Mouse (Mus musculus) lung, postnatal 36 days (tissue): ENCODE data around the gene Myh2.

ENCODE experiments used
- DNase-seq: peaks from one replicate; pipeline ENCODE4 v3.0.0; 2022; ENCODE audit warnings: mixed read lengths

The Myh2 gene

DNA sequence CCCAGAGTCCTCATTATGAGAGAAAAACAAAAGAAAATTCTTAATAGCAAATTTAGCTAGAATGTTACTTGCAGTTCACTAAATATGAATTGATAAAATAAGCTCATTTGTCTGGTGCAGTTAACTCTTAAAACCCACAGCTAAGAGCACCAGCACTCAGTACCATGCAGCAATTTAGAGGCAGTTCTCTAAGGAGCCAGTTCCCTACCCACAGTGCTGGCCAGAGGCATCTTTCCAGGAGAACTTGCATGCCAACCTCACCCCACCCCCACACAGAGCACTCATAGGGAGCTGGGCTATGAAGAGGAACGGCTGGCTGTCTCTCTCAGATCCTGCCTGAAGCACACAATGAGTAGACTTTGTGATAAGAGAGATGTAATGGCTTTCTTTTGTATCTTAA is 17.7 kb upstream of the Myh2 start:
- DNase-seq = peak; percentile 16

DNA sequence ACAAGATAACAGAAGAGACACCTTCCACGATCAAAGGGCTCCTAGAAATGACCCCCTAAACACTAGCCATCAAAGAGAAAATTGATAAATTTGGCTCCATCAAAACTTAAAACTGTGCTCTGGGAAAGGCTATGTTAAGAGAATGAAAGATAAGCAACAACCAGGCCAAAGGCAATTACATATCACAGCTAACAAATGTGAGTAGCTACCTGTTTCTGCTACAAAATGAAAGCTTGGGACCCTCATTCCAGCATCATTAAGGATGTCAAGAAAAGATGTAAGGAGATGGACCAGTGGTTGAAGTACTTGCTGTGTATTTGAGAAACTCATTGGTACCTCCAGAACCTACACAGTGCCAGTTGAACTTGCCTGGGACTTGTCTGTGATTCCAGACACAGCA is 17.0 kb upstream of the Myh2 start:
- DNase-seq = no peak

DNA sequence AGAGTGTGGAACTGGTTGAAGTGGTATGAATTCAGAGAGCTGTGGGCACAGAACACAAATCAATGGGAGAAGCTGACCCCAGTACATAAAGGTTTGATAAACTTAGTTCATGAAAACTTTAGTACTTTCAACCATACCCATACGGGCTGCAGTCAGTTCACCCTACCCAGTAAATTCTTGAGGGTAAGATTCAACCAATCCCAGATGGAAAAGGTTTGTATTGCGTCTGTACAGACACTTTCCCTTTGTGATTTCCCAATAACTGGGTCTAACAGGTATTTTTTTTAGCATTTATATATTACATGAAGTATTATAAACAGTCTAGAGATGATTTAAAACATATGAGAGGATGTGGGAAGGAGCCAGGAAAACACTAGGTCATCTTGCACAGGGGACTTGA is 15.2 kb upstream of the Myh2 start:
- no peak for DNase-seq

DNA sequence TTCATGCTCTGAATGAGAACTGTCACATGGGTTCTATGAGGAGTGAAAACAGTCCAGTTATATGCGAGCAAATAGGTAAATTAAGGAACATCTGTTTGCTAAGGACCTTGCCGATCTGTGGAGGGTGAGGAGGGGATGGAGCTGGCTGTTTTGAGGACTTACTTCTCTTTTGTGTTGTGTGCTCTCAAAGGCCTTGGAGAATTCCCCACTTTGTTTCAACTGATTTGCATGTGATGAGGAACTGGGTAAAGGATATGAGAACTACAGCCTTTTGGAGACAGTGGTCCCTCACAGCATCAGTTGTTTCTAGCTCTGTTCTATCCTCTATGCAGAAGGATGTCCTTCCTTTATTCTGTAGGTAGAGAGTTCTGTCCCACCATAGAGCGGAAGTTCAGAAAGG is 10.7 kb upstream of the Myh2 start:
- DNase-seq = no peak

DNA sequence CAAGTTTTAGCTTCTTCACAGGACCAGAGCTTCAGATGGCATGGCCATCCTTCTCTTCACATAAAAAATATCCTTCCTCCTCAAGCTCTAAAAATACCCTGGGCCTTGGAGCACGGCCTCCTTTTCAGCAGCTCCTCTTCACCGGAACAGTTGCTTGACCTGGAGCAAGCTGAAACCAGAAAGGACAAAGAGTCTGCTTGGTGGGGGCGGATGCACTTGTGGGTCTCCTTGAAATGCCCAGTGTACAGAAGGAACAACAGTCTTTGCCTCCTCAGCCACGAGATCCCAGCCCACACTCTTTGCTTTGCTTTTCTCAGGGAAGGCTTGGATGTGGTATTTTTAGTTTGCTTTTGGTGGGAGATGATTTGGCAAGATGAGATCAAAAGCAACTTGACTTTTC is 7.1 kb upstream of the Myh2 start:
- DNase-seq = no peak

DNA sequence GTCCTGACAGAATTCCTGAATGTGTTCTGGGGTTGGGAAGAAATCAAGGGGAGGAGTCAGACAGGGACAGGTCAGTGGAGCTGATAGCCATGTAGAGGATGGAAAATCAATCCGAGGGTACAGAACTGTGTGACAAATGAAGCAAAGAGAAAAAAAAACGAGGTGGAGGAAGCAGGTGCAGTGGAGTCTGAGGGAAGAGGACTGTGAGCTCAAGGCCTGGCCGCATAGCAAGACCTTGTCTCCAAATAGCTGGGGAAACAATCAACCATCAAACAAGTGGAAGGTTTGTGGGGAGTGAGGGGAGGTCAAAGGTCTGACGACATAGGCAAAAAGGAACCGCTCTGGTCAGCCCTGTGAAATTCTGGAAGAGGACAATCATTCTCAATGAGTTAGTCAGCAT is 6.0 kb upstream of the Myh2 start:
- no peak for DNase-seq

DNA sequence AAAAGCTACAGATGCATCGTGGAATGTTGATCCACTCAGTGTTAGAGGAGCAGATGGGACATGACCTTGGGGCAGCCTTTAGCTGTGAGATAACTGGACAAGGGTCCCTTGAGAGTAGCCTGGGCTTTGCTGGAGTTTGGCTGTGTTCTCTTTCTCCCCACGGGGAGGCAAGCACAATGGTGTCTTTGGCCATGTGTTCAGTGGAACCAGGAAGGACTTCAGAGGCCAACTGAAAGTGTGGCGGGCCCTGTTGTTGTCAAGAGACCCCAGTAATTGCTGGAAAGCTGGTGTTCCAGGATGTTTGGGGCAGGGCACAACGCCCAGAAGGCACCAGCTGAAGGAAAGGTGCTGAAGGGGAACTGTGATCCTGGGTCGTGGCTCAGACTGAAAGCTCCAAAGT is 1.5 kb upstream of the Myh2 start:
- DNase-seq = no peak

DNA sequence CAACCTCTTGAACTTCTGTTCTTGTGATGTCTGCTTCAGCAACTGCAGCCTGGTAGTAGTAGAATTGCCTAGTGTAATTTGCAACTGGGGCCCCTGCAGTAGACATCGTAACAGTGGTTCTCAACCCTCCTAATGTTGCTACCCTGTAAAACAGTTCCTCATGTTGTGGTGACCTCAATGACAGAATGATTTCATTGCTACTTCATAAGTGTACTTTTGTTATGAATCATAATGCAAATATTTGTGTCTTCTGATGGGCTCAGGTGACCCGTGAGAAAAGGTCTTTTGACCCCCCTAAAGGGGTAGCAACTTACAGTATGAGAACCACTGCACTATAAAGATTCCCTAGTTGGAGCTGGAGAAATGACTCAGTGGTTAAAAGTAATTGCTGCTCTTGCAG is 1.6 kb downstream of the Myh2 start:
- DNase-seq = no peak

DNA sequence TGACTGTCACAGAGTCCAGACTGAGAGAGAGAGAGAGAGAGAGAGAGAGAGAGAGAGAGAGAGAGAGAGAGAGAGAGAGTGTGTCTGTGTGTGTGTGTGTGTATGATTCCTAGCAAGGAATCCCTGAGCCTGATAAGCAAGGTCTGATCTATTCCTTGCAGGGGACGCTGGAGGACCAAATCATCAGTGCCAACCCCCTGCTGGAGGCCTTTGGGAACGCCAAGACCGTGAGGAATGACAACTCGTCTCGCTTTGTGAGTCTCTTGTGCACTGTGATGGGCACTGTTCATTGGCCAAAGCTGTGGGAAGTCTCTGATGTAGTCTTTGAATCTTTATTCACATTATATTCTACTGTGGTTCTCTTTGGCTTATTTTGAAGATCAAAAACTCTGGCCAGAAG is 5.5 kb downstream of the Myh2 start:
- DNase-seq = no peak

DNA sequence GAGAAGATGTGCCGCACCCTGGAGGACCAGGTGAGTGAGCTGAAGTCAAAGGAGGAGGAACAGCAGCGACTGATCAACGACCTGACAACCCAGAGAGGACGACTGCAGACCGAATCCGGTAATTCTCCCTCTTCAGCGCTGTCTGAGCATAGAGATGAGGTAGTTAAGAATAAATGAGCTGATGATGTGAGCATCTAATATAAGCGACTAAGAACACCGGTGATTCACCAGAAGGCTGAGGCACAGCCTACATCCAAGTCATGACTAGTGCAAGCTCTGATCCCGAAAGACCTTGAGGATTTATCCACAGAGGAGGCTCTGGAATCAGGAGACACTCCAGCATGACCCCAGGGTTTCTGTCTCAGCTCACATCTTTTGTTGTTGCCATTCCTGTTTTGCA is 19.5 kb downstream of the Myh2 start:
- no peak for DNase-seq

DNA sequence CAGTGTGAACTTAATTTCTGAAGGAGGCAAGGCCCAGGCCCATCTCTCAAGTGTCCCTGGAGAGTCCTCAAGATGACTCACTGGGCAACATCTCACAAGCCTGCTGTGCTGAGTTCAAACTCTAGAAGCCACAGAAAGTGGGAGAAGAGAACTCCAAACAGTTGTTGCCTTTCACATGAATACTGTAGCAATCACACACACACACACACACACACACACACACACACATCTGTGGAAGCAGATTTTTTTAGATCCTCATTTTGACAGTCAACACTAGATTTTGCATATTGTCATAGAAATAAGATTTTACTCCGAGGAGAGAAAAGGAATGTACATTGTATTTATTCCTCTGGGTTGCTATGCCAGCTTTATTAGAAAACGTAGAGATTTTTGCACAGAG is 20.0 kb downstream of the Myh2 start:
- DNase-seq = no peak

DNA sequence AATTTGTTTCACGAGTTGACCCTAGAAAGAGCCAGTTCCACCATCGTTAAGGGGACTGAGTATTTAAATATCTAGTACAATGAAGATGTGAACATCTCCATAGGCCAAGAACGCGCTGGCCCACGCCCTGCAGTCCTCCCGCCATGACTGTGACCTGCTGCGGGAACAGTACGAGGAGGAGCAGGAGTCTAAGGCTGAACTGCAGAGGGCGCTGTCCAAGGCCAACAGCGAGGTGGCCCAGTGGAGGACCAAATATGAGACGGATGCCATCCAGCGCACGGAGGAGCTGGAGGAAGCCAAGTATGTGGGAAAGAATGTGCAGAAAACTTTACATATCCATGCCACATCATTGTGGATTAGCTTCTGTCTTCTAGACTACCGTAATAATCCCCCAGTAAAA is 20.7 kb downstream of the Myh2 start:
- no peak for DNase-seq

DNA sequence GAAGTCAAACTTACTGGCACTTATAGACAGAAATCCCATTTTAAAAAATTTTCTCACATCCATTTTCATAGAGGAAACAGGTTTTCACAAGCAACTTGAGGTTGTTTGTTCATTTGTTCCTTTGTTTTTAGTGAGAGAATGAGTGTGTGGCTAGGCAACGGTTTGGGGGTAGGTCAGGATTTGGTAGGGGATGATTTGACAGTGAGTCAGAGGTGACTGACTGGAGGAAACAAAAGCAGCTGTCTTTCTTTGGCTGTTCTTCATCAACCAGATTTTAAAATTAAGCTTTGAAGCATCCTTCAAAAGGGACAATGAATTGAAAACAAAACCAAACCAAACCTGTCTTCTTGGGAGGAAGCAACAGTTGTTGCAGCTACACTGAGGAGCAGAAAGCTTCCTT is 28.5 kb downstream of the Myh2 start:
- no peak for DNase-seq

DNA sequence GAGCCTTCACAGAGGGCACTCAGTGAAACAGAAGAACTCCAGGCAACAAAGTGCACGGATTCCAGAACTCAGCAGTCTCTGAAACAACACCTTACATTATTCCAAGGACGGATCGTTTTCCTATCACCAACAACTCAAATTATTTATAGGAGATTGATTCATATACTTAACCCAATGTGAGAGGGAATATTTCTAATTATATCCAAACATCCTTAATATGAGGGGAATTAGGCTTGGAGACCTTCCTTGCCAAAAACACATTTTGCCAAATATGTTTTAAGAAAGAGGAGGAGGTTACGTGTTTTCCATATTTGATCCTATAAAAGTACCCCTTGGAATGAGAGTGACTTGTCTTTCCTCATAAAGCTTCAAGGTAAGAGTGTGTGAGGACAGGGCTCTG is 28.9 kb downstream of the Myh2 start, which contains the start of gene Myh1:
Gene Myh1, plus strand, starts transcription at position 301 of the 400 bp plus-strand sequence.
- no peak for DNase-seq

DNA sequence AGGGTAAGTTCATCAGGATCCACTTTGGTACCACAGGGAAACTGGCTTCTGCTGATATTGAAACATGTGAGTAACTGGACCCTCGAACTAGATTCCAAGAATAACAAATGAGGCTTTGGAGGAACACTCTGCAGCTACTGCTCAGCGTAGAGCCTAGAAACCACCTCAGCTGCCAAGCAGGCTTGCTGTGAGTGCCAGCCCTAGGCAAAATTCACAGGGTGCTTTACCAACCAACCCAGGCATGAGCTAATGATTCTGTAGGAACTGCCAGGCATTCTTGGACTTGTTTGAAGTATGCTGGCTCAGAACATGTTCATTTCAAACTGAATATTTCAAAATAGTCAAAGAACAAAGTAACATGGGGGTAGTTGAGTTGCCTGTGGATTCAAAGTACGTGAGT is 33.9 kb downstream of the Myh2 start:
- no peak for DNase-seq

DNA sequence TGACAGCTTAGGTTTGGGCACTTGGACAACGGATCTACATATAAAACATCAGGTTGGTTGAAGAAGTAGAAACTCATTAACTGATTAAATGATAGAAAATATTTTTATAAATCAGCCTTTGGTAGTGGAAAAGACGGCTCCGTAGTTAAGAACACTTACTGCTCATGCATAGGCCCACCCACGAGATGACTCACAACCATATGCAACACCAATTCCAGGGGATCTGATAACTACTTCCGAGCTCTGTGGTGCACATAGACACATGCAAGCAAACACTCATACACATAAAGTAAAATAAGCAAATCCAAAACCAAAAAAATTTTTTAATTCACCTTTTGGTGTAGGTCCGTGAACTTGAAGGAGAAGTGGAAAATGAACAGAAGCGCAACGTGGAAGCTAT is 51.0 kb downstream of the Myh2 start:
- DNase-seq = no peak

DNA sequence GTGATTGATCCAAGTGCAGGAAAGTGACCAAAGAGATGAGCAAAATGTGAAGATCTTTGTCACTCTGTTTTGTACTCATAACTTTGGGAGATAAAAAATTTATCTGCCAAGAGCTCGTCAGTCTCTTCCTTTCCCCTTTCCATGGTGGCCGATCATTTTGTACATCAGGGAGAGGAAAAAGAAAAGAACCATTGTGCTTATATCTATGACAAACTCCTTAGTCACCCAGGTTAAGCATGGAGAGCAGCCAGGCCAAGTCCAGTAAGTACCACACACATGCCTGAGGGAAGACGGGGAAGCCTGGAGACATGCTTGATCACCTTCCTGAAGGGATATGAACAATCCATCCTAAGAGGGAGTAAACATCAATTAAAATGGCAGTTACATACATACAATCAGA is 53.6 kb downstream of the Myh2 start:
- DNase-seq = no peak

DNA sequence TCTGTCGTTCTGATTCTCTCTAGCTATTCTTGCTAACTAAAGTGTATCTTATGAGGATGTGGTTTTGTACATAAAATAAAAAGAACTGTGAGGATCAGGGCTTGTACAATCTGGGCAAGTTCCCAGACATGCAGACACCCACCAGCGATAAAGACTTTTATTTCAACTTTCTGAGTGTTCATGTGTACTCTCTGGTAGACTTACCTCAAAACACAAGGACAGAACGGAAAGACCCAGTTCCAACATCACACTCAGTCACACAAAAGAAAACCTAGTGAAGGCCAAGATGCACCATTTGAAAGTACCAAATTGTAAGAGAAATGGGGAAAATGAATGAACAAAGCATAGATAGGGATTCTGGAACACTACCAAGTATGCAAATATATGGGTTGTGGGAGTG is 57.9 kb downstream of the Myh2 start:
- DNase-seq = no peak

DNA sequence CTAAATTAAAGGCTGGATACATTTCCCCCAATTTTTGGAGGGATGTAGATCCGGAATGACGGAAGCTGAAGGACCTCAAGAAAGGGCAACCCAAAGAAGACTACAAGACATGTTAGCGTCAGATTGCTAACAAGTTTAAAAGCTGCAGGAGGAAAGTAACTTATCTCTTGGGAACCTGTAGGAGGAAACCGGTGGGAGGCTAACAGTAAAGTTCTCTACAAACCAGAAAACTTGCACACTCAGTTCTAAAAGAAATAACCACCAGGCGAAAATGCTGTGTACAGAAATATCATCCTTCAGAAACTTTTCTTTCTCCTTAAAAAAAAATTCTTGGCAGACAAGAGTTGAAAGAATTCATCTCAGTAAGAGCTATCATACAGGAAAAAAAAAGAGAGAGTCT is 58.3 kb downstream of the Myh2 start:
- no peak for DNase-seq

DNA sequence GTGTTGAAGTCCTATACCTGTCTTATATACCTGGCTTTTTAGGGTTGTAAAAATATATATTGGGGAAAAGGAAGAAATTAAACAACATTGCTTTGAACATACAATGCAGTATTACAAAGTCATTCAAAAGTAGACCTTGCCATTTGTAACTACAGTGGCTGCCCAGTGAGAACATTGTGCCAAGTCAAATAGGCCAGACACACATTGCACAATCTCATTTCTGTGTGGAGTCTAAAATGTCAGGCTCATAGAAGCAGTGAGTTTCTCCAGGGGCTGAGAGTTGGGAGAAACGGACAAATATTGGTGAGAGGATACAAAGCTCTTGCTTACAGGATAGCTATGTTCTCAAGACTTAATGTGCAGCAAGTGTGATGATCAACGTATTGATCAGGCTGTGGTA is 59.1 kb downstream of the Myh2 start:
- peak; percentile 79 for DNase-seq

DNA sequence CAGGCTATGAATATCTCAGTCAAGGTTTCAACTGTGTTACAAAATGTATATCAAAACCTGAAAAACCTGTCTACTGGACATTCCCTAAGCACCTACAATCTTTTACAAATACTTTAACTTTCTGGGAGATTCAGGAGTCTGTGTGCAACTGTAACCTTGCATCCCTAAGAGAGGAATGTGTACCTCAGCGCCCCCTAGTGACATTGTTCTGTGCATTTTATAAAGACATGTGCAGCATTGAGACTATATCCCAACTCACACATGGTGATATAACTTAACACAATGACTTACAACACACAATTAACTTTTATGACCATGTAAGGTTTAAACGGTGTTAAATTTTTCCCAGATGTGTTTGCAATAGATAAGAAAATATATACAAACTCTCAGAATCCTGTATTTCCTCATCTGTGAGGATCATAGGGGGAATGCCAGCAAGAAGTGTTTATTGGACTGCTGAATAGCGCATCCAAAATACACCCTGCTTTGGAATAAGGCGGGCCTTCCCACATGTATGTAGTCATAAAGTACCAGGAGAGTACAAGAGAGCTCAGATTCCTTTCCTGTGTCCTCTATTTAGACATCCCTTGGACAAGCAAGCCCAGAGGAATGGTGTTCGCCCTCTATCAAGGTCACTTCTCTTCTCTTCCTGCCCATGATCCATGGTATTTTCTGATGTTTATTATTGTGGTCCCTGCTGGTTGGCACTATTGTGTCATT is 65.0 kb downstream of the Myh2 start:
- peak; percentile 81 for DNase-seq

DNA sequence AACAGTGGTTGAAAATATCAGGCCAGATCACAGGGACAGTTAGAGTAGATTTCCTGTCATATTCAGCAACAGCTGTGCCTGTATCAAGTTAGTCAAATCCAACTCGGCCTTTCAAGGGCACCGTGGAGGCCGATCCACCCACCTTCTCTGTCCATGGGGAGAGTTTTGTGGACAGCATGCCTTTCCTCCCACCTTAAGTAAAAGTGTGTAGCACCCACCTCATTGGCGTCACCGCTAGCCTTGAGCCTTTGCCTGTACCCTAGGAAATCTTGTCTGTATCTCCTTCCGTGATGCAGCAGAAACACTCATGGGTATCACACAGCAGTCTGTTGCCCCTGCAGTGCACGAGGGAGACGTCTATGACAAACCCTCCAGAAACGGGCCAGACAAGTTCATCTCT is 66.0 kb downstream of the Myh2 start:
- DNase-seq = no peak

DNA sequence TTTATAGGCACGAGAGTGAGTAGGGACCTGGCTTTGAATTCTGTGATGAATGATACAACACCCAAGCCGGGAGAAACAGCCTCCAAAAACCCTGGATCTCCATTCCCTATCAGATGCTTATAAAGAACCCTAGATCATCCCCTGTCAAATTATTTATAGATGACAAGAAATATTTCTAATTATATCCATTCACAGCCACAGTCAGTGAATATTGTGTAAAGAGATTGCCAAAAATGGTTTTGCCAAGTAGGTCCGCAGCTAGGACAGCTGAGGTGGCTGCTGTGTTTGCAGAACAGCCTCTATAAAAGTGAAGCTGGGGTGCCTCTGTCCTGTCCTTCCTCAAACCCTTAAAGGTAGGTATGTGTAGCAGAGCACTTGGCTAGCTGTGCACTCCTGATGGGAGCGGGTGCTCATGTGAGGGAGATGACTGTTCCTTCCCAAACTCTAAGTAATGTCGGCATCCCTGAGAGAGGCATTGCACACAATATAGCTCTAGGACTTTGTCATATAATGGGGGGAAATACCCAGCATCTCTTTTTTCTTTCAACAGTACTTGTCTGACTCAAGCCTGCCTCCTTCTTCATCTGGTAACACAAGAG is 66.8 kb downstream of the Myh2 start, which contains the start of gene Myh4:
Gene Myh4, plus strand, starts transcription at position 549 of the 599 bp plus-strand sequence.
- no peak for DNase-seq

DNA sequence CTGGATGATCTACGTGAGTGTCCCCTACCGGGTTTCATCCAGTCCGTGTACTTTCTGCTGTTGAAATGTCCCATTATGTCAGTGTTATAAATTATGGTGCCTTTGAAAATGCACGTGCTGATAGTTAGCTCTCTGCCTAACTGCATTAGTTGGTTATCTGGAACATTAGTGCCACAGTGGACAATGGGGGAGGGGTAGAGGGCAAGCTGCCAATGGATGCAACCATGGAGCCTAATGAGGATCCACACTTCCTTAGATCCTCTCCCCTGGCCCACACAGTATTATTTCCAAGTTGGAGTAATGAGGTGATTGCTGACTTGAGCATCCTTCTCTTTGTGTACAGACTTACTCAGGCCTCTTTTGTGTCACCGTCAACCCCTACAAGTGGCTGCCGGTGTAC is 70.2 kb downstream of the Myh2 start:
- DNase-seq = no peak
